Mouse (Mus musculus) granulocyte monocyte progenitor cell, adult 5-6 weeks (primary cell): Measurements from ENCODE around the gene Cbfa2t2. TPM values are rescaled to one million over a fixed set of nuclear protein-coding genes. Genes with fewer than 3 reads are reported as not detected.

Source experiments
- ATAC-seq: replicated peaks from 2 replicates; pipeline ENCODE4 v1.8.0; 2016; ENCODE audit warnings: mild to moderate bottlenecking, moderate TSS enrichment, inconsistent platforms; ENCODE audit not compliant: poor library complexity, severe bottlenecking
- total RNA-seq, 2 experiments: library from RNA; stranded (forward) in 1 of 2; stranded (reverse) in 1 of 2; fragments of 200-712, 200-1000 nt in 1 of 2; fragments of >200 nt in 1 of 2; fragmentation: Nextera tagmentation in 1 of 2; gene quantifications; 2 replicates each; pipeline ENCODE4 v1.2.3; 2014 to 2017

Cbfa2t2 gene
- total RNA-seq, 2 experiments from 2014 or later, result 13.0 to 14.7 TPM

DNA sequence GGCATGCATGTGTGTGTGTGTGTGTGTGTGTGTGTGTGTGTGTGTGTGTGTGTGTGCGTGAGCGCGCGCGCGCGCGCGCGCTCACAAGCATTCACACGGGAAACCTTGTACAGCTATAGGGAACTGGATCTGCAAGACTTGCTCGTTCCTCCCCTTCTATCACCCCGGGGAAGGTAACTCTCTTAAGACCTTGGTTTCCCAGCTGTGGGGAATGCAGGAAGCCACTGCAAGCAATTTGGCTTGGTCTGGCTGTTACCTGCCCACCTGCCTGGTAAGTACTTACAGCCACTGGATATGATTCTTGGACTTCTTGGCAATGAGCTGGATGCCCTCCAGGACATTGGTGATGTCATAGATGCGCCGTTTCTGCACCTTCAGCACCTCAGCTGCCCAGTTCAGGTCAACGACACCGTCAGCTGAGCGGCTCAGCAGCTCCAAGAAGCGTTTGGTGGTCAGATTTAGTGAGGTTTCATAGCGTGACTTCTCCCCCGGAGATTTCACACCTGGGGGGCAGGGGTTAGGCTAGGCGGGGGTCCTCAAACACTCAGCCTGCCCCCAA, 127.4 kb downstream of the Cbfa2t2 start:
- no peak for ATAC-seq

DNA sequence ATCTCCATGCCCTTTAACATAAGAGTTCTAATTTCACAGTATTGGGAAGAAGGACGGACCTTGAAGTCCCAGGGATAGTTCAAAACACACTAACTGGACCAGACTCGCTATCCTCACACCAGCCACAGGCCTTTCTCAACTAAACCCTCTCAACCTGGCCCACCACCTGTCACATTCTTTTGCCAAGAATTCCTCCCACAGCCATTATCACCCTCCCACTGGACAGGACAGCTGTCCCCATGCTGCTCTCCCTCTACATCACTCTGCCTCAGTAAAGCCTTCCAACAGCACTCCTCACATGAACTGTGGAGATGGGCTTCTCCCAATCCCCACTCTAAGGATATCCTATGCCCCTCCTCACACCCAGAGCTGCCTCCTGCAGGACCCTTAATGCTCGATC, 129.3 kb downstream of the Cbfa2t2 start:
- no peak for ATAC-seq

DNA sequence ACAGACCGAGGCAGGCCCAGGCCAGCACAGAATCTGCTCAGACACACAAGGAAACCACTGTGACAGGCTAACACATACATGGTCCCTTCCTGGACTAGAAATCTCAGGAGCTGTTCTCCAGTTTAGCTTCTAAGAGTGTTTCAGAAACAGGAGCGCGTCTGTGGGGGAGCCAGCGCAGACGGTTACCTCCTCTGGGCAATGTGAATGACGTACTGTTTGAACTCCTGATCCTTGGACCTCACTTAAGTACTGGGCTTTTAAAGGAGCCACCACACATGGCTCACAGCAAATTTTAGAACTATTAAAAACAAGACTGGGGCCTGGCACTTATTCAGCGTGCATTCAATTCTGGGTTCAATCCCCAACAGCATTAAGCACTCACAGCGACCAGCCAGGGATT, 130.4 kb downstream of the Cbfa2t2 start:
- no peak for ATAC-seq

DNA sequence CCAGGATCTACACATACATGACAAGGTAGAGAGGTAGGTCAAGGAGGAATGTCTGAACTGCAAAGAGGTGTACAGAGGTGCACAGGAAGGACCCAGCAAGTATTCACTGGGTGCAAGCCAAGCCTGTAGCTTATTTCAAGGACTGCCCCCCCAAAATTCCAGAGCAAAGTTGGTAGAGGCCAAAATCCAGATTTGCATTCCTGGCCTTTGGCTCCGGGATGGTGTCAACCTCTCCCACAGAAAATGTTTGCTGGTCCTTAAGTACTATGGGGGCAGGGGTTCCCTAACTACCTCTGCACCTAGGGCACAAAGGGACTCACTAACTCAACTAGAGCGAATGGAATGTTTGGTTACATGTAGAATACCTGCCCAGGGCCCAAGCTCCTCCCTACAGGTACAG, 131.5 kb downstream of the Cbfa2t2 start:
- ATAC-seq, result no peak

DNA sequence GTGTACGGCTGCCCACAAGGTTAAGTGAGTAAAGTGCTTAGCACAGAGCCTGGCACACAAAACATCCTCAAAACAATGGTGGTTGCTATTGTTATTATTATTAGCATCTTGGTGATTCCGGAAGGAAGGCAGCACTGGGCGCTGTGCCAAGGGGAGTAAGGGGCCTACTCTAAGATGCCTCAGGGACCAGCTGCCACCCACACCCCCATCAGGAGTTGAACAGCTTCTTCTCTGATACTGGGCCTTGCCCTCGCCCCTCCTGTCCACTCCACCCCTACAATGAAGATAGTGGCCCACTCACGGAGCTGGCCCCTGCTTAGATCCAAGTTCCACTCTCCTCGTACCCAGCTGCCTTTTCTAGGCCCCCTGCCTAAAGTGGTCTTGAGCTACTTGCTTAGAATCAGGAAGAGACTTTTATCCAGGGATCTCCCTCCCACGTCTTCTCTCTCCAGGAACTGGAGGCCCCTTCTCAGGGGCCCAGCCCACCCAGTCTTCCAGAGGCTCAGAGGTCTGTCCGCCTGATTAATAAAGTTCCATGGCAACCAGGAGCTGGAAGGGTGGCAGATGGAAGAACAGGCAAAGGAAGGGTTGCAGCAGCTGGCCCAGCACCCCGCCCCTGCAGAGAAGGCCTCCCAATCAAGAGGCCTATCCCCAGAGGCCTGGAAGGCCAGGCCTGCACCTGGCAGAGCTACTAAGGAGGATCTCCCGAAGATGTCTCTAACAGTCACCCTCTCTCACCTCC, 132.2 kb downstream of the Cbfa2t2 start:
- ATAC-seq, result no peak

DNA sequence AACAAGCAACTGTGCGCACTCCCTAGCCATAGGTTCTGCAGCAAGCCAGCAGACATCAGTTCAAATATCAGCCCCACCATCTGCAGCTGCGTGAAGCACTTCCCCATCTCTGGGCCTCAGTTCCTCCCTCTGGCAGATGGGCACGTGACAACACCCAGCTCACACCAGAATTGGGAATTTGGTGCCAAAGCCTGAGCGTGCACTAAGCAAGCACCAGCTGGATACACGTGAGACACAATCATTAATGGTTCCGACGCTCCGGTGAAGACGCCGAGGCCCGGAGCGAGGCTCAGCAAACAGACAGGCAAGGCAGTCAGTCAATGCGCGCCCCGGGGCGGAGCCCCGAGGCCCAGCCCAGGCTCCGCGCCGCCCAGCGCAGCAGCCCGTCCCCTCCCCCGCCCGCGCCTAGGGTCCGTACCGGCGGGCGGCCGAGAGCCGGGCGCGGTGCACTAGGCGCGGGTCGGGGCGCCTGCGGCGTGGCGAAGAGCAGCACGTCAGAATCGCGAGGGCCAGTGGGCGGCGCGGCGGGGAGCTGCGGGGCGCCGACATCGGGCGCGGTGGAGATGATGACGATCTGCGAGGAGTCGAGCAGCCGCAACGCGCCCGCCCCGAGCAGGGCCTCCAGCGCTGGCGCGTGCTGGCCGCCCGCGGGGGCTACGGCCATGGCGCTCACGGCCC, 132.9 kb downstream of the Cbfa2t2 start:
- ATAC-seq, result peak; percentile 42

DNA sequence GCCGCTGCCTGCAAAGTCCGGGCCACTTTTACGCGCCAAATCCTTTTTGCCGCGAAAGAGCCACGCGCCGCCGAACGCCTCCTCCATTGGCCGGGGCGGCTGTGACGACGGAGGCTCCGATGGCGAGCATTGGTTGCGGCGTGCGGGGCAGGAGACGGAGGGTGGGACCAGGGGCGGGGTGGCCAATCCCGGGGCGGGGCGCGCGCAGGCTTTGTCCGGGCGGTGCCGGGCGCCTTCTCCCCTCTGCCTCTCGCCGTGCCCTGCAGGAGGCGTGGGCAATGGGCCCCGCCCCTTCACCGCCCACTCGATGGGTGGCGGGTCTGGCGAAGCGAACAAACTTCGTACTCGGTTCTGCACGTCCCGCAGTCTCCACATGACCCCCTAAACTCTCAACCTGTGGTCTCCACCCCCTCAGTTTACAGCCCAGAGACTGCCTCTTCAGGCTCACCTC, 133.6 kb downstream of the Cbfa2t2 start, which contains the start of gene E2f1:
TSS of gene E2f1 (minus strand) at position 57 of the 451 bp plus-strand sequence.
- ATAC-seq, result peak; percentile 73

DNA sequence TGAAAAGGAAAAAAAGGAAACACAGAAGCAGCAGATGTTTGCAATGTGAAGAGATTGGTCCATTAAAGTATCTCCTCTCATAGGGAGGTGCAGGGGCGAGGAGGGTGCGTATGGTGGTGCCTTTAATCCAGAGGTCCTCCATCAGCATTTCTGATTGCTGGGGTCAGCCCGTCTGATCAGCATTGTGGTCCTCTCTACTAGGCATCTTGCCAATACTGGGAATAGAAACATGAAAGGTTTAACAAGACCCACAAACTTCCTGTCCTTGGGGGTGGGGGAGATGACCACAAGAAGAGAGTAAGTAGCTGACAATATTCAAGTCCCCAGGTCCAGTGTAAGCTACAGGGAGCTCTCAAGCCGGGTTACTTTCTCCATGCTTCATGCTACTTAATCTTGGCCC, 134.4 kb downstream of the Cbfa2t2 start:
- 0 out of 2 replicates have a peak, but pooled peaks have one; percentile 3 for ATAC-seq

DNA sequence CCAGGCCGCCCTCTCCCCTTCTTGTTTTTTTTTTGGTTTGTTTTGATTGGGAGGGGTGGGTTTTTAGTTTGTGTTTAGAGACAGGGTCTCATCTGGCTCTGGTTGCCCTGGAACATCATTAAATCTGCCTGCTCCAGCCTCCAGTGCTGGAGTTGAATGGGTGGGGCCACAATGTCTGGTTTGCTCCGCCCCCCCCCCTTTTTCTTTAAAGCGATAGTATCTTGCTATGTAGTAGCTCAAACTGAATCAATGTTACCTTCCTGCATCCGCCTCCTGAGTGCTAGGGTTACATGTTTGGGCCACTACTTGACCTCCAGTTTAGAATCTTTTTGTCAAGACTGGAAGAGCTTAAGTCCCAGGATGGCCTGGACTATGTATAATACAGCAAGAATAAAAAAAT, 135.0 kb downstream of the Cbfa2t2 start:
- ATAC-seq, result no peak

DNA sequence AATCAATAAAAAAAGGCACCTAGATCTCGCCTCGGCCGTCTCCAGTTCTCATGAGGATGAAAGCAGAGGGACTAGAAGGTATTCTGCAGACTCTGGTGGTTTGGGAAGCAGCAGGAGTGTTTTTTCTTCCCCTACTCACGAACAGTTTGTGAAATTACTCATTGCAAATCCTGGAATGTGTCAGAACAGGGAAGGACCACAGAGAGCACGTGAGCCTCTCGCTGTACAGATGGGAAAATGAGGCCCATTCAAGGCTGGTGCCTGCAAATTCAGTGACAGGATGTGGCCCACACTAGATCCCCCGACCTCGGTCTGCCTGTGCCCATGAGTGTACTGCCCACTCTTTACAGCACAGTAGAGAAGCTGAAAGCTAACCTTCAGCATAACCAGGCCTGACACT, 135.7 kb downstream of the Cbfa2t2 start:
- no peak for ATAC-seq

DNA sequence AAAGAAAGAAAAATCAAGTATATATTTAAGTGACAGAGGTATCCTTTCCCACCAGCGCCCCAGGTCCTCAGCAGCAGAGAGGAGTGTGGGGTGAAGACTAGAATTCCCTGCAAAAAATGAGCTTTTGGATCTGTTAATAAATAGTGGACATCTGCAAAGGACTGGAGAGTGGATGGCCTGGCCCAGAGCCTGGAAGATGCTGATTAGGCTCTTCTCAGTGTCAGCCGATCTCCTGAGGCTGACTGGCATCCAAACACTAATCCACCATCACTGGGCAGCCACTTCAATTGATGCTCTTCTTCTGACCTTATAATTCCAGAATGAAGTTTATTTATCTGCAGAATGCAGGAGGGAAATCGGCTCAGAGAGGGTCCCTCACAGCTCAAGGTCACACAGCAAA, 136.7 kb downstream of the Cbfa2t2 start:
- no peak for ATAC-seq

DNA sequence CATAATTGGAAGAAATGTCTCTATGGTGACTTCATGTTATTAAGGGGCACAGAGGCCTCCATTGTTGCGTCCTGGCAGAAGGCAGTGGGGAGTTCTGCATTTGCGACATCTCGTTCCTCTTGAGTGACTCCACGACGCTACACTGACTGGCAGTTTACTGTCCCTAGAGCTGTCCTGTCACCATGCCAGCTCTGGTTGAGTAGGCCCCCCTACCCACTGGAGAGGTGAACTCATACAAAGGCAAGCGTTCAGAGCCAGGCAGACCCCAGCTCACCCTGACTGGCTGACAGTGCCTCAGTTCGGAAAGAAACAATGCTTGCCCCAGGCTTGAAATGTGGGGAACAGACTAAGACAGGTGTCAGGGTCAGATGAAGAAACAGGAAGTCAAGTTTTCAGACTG, 138.0 kb downstream of the Cbfa2t2 start:
- ATAC-seq, result peak; percentile 49

DNA sequence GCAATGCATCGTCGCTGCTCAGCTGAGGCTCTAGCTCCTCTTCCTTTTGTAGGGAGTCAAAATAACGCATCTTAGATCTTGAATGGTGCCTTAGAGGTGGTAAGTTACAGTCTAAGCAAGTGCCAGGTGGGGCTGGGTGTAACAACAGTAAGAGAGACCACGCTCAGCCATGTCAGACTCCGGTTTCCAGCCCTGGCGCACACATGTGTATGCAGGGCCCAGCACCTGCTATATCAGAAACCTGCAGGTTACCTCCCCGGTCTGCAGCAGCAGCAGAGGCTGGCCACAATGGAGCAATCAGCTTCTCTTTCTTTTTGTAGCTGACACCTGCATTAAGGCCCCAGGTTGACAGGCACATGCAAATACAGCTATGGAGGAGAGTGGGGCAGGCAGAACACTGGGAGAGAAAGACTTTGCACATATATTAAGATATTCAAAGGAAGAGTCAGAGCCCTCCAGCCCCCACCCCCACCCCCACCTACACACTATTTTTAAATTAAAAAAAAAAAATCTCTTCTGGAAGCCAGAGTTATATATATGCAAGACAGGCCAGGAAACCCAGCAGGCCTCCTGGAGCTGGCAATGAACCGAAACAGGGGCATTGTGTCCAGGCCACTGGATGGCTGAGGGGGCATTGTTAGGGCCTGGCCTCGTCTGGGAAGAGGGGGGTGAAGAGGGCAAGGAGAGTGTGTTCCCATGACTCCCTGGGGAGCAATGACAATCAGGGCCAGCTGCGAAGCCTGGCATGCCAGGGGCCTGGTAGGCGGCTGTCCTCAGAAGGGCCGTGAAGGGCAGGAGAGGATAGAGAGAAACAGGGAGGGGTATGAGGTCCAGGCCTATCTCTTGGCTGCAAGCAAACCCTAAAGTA, 140.8 kb downstream of the Cbfa2t2 start:
- no peak for ATAC-seq

DNA sequence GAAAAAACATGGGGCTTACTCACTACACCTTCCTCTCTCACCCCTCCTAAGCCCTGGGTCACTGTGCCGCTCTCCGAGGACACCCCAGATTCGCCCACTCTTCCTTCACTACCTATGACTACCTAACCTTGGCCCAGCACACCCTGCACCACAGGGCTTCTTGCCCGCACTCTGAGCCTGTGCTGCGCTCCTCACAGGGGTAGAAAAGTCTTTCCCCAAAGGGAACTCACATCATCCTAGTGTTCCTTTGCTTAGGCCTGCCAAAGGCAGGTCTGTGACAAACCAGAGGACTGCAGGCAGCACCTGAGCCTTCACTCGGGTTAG, 141.4 kb downstream of the Cbfa2t2 start:
- no peak for ATAC-seq

DNA sequence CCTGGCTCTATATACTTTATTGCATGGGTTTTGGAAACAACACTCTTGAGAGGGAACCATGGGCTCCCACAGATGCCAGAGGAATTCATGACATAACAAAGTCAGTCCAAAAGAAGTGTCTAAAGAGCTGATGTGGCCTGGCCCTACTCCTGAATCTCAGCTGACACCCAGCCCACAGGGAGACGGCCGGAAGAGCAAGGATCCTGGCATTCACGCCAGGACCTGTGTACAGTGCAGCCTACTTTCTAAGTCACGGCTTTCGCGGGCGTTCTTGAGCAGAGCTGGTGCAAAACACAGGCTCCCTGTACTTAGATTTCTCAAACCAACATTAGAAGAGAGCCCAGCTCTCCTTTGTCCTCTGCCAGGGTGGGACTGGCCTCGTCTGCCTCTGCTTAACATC, 144.3 kb downstream of the Cbfa2t2 start:
- no peak for ATAC-seq

DNA sequence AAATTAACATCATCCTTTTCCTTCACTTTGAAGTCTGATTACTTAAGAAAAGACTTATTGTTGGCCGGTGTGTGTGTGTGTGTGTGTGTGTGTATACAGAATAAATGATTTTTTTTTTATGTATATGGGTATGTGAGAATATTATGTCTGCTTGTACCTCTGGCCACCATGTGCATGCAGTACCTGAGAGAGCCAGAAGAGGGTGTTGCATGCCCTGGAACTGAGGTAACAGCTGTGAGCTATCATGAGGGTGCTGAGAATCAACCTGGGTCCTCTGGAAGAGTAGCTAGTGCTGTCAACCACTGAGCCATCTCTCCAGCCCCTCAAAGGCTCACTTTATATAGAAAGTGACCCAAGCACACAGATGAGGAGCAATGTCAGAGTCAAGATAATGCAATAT, 145.1 kb downstream of the Cbfa2t2 start:
- no peak for ATAC-seq

DNA sequence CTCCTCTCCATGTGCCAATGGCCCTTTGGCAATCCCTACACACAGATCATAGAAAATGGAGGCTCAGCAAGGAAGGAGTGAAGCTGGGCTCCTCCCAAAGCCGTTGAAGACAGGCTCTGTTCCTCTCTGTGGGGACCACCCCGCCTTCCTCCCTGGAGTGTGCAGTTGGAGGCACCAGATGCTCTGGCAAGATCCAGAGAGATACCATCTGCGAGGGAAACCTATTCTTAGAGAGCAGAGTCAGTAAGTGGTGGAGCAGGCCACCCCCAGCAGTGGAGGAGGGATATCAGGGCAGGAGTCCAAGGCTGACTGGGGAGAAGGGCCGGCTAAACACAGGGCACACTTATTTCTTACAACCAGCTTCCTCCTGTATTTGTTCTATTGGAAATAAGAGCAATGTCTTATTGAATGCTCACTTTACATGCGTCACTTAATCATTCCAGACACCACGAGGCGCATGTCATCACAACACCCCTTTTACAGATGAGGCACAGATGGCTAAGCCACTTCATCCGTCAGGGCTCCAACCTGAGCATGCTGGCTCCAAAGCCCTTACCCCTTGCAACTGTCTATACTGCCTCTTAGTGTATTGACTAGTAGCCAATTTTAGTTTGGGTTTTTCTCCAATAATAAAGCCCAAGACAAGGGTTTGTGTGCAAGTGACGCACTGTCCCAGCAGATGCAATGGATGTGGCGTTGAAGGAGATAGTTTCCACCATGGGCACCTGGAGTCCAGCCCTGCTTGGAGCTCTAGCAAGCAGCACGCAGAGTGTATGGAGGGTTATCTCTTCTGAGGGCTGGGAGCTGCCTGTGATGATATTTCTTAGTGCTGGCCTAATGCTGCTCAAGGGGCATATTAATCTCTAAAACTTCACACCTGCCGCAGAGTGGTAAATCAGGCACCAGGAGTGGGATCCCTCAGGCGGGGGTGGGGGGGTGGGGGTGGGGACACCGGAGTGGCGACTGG, 147.9 kb downstream of the Cbfa2t2 start:
- ATAC-seq, result peak; percentile 31; the same call in 1 of the 2 replicates

DNA sequence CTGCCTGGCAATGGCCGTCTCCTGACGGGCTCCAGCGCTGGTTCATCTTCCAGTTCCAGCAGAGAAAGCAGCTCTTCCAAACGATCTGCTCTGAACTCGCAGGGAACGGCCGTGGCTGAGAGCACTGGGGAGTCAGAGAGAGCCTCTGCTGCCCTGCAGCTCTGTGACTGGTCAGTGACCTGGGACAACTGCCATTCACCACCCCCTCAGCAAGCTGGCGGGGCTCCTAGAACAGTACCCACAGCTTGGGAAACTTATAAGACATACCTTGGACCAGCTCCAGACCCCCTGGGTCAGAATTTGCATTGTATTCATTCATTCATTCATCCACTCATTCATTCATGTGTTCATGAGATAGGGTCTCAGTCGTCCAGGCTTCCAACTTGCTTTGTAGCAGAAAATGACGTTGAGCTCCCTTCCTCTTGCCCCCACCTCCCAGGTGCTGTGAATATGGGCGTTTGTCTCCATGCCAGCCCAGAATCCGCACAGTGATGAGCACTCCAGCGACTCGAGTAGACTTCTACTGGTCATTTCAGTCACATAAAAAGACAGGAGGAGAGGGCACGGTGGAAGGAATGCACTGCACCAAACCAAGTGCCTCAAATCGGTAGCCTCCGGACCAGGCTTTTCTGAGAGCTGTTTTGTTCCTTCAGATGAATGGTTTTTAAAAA, 148.8 kb downstream of the Cbfa2t2 start:
- ATAC-seq, result no peak

DNA sequence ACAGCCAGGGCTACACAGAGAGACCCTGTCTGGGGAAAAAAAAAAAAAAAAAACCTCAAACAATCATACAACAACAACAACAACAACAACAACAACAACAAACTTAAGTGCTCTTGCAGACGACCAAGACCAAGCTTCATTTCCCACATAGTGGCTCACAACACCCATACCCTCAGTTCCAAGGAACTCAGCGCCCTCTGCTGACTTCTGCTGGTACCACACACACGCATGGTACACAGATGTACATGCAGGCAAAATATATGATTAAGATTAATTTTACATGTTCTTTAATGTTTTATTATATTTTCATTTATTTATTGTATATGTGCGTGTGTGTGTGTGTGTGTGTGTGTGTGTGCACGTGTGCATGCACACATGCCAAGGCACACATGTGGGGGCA, 150.1 kb downstream of the Cbfa2t2 start:
- ATAC-seq, result peak; percentile 84
